Mouse (Mus musculus): ENCODE measurements around the gene Pacsin1.

DNA sequence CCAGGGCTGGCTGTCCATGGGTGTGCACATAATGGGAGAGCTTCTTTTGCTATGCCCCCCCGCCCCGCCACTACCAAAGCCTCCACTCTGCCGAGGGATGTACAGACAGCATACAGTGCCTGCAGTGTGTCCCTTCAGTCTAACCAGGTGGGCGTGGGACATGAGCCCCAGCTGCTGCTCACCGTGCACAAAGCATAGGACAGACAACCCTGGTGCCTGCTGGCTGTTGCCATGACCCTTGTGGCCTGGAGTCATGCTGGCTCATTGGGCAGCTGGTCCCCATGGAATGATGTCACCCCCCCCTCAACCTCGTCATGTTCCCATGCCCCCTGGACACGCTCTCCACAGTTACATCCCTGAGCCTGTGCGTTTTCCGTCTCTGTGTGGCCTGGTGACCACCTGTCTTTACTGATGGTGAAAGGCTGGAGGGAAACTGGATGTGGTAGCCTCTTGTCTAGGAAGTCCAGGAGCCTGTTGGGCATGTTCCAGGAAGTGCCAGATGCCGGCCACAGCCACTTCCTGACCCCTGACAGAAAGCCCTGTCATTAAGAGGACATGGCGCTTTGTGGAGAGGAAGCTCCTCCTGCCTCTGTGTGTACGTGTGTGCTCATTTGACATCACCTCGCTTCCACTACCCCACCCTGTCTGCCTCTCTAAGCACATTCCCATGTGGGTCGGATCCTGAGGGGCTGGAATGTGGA, 35.8 kb downstream of the Pacsin1 start:
- TF ChIP-seq CTCF (IDR thresholded peaks at IDR 0.05), result no peak
- TF ChIP-seq POLR2A (IDR thresholded peaks at IDR 0.05; ENCODE audit: insufficient read depth, low read depth, low read length), result no peak
